Mouse (Mus musculus): ENCODE data around the gene Cgnl1. TPM values are rescaled to one million over a fixed set of nuclear protein-coding genes. Genes with fewer than 3 reads are reported as not detected.

The Cgnl1 gene
- polyA plus RNA-seq, 1 experiment from 2014 or later: 33.8 TPM

DNA sequence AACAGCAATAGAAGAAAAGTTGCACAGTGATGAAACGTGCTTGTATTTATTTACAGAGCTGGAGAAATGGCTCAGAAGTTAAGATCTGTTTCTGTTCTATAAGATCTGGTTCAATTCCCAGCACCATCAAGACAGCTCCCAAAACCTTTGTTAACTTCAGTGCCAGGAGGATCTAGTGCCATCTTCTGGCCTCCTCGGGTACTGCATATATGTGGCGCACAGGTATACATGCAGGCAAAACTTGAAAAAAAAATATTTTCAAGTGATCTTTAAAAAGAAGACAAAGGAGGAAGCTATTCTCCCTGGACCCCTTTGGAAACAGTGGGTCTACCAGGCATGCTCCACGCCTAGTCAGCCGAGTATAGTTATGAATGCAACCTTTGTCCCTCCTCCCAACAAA, 936 bp upstream of the Cgnl1 start:
- peak; percentile 73 for TF ChIP-seq CTCF (IDR thresholded peaks at IDR 0.05; ENCODE audit: low read depth)
- WGBS: 83% methylated on average over 5 of the region's 5 CpGs
- H3K27ac ChIP-seq: no peak overlapping the region

DNA sequence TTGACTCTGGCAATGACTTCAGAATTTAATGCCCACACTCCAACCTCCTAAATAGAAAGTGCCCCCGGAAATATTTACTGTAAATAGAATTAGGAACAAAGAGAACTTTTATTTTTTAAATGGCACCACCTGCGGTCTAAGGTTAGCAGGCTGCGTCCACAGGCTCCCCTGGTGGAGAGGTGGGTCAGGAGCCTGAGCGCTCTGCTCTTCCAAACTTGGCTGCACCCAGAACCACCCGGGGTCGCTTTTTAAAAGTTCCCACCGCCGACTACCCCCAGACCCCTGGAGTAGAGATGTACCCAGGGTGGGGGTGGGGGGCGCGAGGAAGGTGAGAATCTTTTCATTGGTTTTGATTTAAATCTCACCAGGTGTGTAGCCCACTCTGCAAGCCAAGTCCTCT, 918 bp downstream of the Cgnl1 start:
- Histone ChIP-seq H3K9ac (ENCODE audit: low read depth, low read length) (peak overlapping the region; percentile 89), H3K36me3 (ENCODE audit: insufficient read depth, low read length) (no peaks in the 10 kb centered on the region), H3K9me3 (replicated peaks; ENCODE audit: low read length) (no peaks in the 10 kb centered on the region), H3K4me3 (replicated peaks; ENCODE audit: low read depth, low read length) (peak overlapping the region; percentile 81), H3K27me3 (ENCODE audit: insufficient read depth, low read length) (no peaks in the 10 kb centered on the region), H3K27ac (peak overlapping the region; percentile 88; the same call in 1 of the 2 replicates), H3K4me2 (ENCODE audit: low read length) (peak overlapping the region; percentile 88), H3K4me1 (replicated peaks; ENCODE audit: insufficient read depth, low read length) (peaks cover 30% of the 10 kb centered on the region)
- ATAC-seq (replicated peaks; ENCODE audit: low FRiP score, low read depth) (no peak), DNase-seq (ENCODE audit: low spot score) (no peak)
- peak; percentile 47; the same call in 1 of the 2 replicates for TF ChIP-seq CTCF (IDR thresholded peaks at IDR 0.05; ENCODE audit: low read depth)
- under 1% methylated on average over 10 of the region's 10 CpGs for WGBS

More for the DNA sequence above, 936 bp upstream of the Cgnl1 start:
- no peak for DNase-seq (ENCODE audit: low spot score)
- no peak for ATAC-seq (replicated peaks; ENCODE audit: low FRiP score, low read depth)
- no peaks in the 10 kb centered on the region for H3K27me3 ChIP-seq (ENCODE audit: insufficient read depth, low read length)
- peaks cover 23% of the 10 kb centered on the region for H3K4me1 ChIP-seq (replicated peaks; ENCODE audit: insufficient read depth, low read length)
- no peaks in the 10 kb centered on the region for H3K9me3 ChIP-seq (replicated peaks; ENCODE audit: low read length)
- H3K9ac ChIP-seq (ENCODE audit: low read depth, low read length): no peak overlapping the region
- H3K4me3 ChIP-seq (replicated peaks; ENCODE audit: low read depth, low read length): no peak overlapping the region
- no peak overlapping the region for H3K4me2 ChIP-seq (ENCODE audit: low read length)
- H3K36me3 ChIP-seq (ENCODE audit: insufficient read depth, low read length): no peaks in the 10 kb centered on the region

DNA sequence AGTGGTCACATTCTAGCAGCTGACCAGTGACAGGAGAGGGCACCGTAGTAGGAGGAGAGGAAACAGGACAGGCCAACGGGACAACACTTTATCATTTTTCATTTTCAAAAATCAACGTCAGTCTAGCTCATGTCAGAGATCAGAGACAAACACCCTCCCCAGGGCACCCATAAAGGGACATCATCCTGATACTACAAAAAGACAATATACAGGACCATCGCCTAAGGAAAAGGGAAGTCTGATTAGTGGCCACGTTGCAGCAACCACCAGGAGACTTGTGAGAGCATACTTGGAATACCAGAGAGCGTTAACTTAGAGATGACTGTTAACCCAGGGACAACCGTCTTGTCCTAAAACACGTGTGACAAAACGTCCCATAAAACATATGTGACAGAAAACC, 1.7 kb downstream of the Cgnl1 start:
- WGBS: 23% methylated on average over 9 of the region's 9 CpGs
- H3K27me3 ChIP-seq (ENCODE audit: insufficient read depth, low read length): no peaks in the 10 kb centered on the region
- peak overlapping the region; percentile 88 for H3K4me2 ChIP-seq (ENCODE audit: low read length)
- peak overlapping the region; percentile 88; the same call in 1 of the 2 replicates for H3K27ac ChIP-seq
- peaks cover 37% of the 10 kb centered on the region for H3K4me1 ChIP-seq (replicated peaks; ENCODE audit: insufficient read depth, low read length)
- ATAC-seq (replicated peaks; ENCODE audit: low FRiP score, low read depth): no peak
- peak overlapping the region; percentile 89 for H3K9ac ChIP-seq (ENCODE audit: low read depth, low read length)
- H3K36me3 ChIP-seq (ENCODE audit: insufficient read depth, low read length): no peaks in the 10 kb centered on the region
- TF ChIP-seq CTCF (IDR thresholded peaks at IDR 0.05; ENCODE audit: low read depth): no peak
- DNase-seq (ENCODE audit: low spot score): no peak
- H3K9me3 ChIP-seq (replicated peaks; ENCODE audit: low read length): no peaks in the 10 kb centered on the region
- H3K4me3 ChIP-seq (replicated peaks; ENCODE audit: low read depth, low read length): peak overlapping the region; percentile 81

DNA sequence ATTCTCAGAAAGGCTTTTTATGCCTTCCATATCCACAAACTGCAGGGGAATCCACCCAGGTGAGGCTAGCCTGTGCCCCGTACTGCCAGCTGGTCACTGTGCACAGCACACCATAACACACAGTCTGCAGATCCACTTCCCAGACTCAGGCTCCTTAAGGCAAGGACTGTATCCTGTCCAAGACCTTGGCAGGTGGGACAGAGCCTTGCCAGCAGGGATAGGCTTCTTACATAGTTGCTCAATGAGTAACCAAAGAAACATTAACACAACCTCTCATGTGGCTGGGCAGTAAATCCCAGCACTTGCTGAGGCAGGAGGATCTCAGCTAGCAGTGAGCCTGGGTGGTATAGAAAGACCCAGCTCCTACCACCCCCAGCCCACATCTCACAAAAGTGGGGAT, 3.3 kb downstream of the Cgnl1 start:
- Histone ChIP-seq H3K4me3 (replicated peaks; ENCODE audit: low read depth, low read length) (no peak overlapping the region), H3K36me3 (ENCODE audit: insufficient read depth, low read length) (no peaks in the 10 kb centered on the region), H3K27me3 (ENCODE audit: insufficient read depth, low read length) (no peaks in the 10 kb centered on the region), H3K27ac (0 out of 2 replicates have a peak overlapping the region, but pooled peaks have one; percentile 6), H3K9ac (ENCODE audit: low read depth, low read length) (no peak overlapping the region), H3K4me2 (ENCODE audit: low read length) (no peak overlapping the region), H3K9me3 (replicated peaks; ENCODE audit: low read length) (no peaks in the 10 kb centered on the region), H3K4me1 (replicated peaks; ENCODE audit: insufficient read depth, low read length) (peaks cover 39% of the 10 kb centered on the region)
- no peak for TF ChIP-seq CTCF (IDR thresholded peaks at IDR 0.05; ENCODE audit: low read depth)
- DNase-seq (ENCODE audit: low spot score): no peak
- ATAC-seq (replicated peaks; ENCODE audit: low FRiP score, low read depth): no peak
- 87% methylated on average over 1 of the region's 1 CpGs for WGBS

DNA sequence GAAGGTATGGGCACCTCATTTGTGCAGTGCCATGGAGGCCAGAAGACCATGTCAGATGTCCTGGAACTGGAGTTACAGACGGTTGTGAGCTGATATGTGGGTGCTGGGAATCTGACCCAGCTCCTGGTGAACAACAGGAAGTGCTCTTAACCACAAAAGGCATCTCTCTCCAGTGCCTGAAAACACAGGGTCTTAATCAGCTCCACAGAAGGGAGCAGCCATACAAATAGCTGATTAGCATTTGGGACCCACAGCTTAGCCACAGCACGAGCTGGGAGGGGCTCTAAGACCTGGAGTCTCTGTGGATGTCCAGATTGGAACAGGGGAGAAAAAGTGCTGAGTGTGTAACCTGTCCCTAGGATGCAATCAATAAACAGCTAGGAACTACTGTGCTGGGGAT, 4.5 kb downstream of the Cgnl1 start:
- Histone ChIP-seq H3K4me2 (ENCODE audit: low read length) (no peak overlapping the region), H3K27me3 (ENCODE audit: insufficient read depth, low read length) (no peaks in the 10 kb centered on the region), H3K4me1 (replicated peaks; ENCODE audit: insufficient read depth, low read length) (peaks cover 39% of the 10 kb centered on the region), H3K36me3 (ENCODE audit: insufficient read depth, low read length) (no peaks in the 10 kb centered on the region), H3K9ac (ENCODE audit: low read depth, low read length) (no peak overlapping the region), H3K27ac (peak overlapping the region; percentile 11; the same call in 1 of the 2 replicates), H3K9me3 (replicated peaks; ENCODE audit: low read length) (no peaks in the 10 kb centered on the region), H3K4me3 (replicated peaks; ENCODE audit: low read depth, low read length) (no peak overlapping the region)
- no peak for DNase-seq (ENCODE audit: low spot score)
- 54% methylated on average over 2 of the region's 2 CpGs for WGBS
- no peak for ATAC-seq (replicated peaks; ENCODE audit: low FRiP score, low read depth)
- TF ChIP-seq CTCF (IDR thresholded peaks at IDR 0.05; ENCODE audit: low read depth): no peak

DNA sequence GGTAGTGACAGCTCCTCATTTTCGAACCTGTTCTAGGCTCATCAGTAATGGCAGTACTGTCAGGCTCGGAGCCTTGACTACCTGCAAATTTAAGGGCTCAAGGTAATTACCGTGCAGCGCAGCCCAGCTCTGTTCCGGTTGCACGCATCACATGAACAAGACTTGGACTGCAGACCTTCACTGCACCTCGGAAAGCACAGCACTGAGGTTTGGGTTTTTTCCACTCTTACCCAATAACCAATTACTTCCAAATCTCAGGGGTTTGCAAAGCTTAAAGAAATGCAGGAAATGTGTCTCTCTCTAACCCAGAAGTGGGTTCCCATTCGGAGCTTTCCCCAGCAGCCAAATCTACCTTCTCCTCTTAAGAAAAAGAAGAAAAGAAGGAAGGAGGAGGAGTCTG, 5.1 kb downstream of the Cgnl1 start:
- 47% methylated on average over 8 of the region's 8 CpGs for WGBS
- Histone ChIP-seq H3K9me3 (replicated peaks; ENCODE audit: low read length) (no peaks in the 10 kb centered on the region), H3K4me2 (ENCODE audit: low read length) (no peak overlapping the region), H3K4me1 (replicated peaks; ENCODE audit: insufficient read depth, low read length) (peaks cover 39% of the 10 kb centered on the region), H3K4me3 (replicated peaks; ENCODE audit: low read depth, low read length) (no peak overlapping the region), H3K36me3 (ENCODE audit: insufficient read depth, low read length) (no peaks in the 10 kb centered on the region), H3K9ac (ENCODE audit: low read depth, low read length) (no peak overlapping the region), H3K27ac (peak overlapping the region; percentile 11), H3K27me3 (ENCODE audit: insufficient read depth, low read length) (no peaks in the 10 kb centered on the region)
- DNase-seq (ENCODE audit: low spot score): no peak
- ATAC-seq (replicated peaks; ENCODE audit: low FRiP score, low read depth): no peak
- no peak for TF ChIP-seq CTCF (IDR thresholded peaks at IDR 0.05; ENCODE audit: low read depth)

DNA sequence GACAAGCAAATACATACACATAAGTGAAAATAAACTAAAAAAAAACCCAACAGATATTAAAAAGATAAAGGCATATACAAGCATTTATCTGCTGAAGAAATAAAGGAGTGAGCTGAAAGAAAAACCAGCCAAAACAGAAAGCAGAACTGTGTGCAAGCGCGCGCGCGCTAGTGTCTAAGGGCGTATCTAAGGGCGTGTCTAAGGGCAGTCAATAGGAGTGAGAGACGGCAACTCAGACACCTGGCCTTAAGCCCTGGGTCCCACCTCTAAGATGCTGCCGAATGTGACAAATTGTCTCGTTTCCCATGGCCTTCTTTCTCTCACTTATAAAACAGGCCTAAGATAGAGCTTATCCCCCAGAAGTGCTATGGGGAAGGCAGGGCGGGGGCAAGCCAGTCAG, 6.9 kb downstream of the Cgnl1 start:
- Histone ChIP-seq H3K4me3 (replicated peaks; ENCODE audit: low read depth, low read length) (no peak overlapping the region), H3K9me3 (replicated peaks; ENCODE audit: low read length) (no peaks in the 10 kb centered on the region), H3K4me2 (ENCODE audit: low read length) (no peak overlapping the region), H3K27me3 (ENCODE audit: insufficient read depth, low read length) (no peaks in the 10 kb centered on the region), H3K4me1 (replicated peaks; ENCODE audit: insufficient read depth, low read length) (peaks cover 45% of the 10 kb centered on the region), H3K27ac (no peak overlapping the region), H3K9ac (ENCODE audit: low read depth, low read length) (no peak overlapping the region), H3K36me3 (ENCODE audit: insufficient read depth, low read length) (no peaks in the 10 kb centered on the region)
- no peak for ATAC-seq (replicated peaks; ENCODE audit: low FRiP score, low read depth)
- no peak for DNase-seq (ENCODE audit: low spot score)
- no peak for TF ChIP-seq CTCF (IDR thresholded peaks at IDR 0.05; ENCODE audit: low read depth)
- WGBS: 66% methylated on average over 11 of the region's 11 CpGs

Measured in kidney, postnatal 0 days (tissue).